15 mouse cellular contexts compared by ENCODE assay signal in the genomic region with DNA sequence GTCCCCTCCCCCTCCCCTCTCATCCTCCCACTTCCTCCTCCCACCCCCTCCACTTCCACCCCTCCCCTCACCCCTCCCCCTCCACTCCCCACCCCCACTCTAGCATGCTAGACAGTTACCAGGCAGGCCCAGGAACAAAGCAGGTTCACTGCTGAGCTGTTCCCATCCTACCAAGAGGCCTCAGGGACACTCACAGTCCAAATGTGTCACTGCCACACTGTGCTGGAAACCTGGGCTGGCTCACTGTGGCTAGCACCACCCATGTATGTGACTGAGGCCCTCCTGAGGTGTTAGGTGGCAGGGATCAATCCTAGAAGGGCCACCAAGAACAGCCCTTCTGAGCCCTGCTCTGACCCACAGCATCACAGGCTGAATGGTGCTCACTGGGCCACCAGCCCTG. TPM values are rescaled to one million over a fixed set of nuclear protein-coding genes. Genes with fewer than 3 reads are reported as not detected.
DNase-seq lines count a peak whose midpoint lies in the region; ATAC-seq and TF ChIP-seq lines count a peak whose summit lies in the region.
"Had no signal": no experiment of that assay in that cellular context is flagged by ENCODE, and none has a peak within 500 bp of the region (broad histone marks: within the 10 kb centered on the region; RNA-seq: fewer than 3 reads in every experiment).

No protein-coding gene starts in this region.

- no peaks in the 10 kb centered on the region for H3K27me3 ChIP-seq in heart, embryonic 13.5 days (replicated peaks)
- no peaks in the 10 kb centered on the region for H3K27me3 ChIP-seq in liver, embryonic 12.5 days (replicated peaks)
- no peaks in the 10 kb centered on the region for H3K27me3 ChIP-seq in liver, postnatal 0 days (ENCODE audit: insufficient read depth, low read length)
- H3K27me3 ChIP-seq in forebrain, embryonic 13.5 days, result no peaks in the 10 kb centered on the region
- H3K27me3 ChIP-seq: embryonic facial prominence, embryonic 13.5 days had no signal

- H3K27ac ChIP-seq in heart, embryonic 13.5 days (replicated peaks), result peak overlapping the region; percentile 81
- no peak overlapping the region for H3K27ac ChIP-seq in liver, embryonic 12.5 days
- H3K27ac ChIP-seq in liver, postnatal 0 days (ENCODE audit: low read depth), result no peak overlapping the region
- 0 out of 2 replicates have a peak overlapping the region, but pooled peaks have one; percentile 16 for H3K27ac ChIP-seq in forebrain, embryonic 13.5 days
- H3K27ac ChIP-seq: embryonic facial prominence, embryonic 13.5 days; gastrocnemius, adult 2 months had no signal

- H3K4me3 ChIP-seq in heart, embryonic 13.5 days, result no peak overlapping the region
- H3K4me3 ChIP-seq in liver, embryonic 12.5 days, result no peak overlapping the region
- H3K4me3 ChIP-seq in liver, postnatal 0 days (ENCODE audit: low read depth, low read length), result no peak overlapping the region
- no peak overlapping the region for H3K4me3 ChIP-seq in forebrain, embryonic 13.5 days
- H3K4me3 ChIP-seq: embryonic facial prominence, embryonic 13.5 days; gastrocnemius, adult 2 months; megakaryocyte, embryonic 14.5 days had no signal

- TF ChIP-seq EP300 in liver, postnatal 0 days (IDR thresholded peaks at IDR 0.05; ENCODE audit: low read depth), result no peak

- no peak for DNase-seq in heart, postnatal 14 days
- DNase-seq in liver, postnatal 0 days, result no peak
- peak; percentile 17 for DNase-seq in brain, embryonic 14.5 days (ENCODE audit: low read depth)
- DNase-seq: cerebellum, adult 11 months; cerebellum, postnatal 36 days; gastrocnemius, adult 2 months; kidney, adult 18-20 months; kidney, postnatal 4 days had no signal

- ATAC-seq in heart, embryonic 13.5 days (ENCODE audit: extremely low read depth, insufficient number of reproducible peaks, low FRiP score, low TSS enrichment), result no peak
- peak; percentile 13; the same call in 1 of the 2 replicates for ATAC-seq in liver, embryonic 12.5 days
- no peak for ATAC-seq in liver, postnatal 0 days
- no peak for ATAC-seq in forebrain, embryonic 13.5 days
- ATAC-seq in granulocyte monocyte progenitor cell, adult 5-6 weeks (replicated peaks; ENCODE audit: poor library complexity, severe bottlenecking), result no peak

- no peak overlapping the region for H3K4me2 ChIP-seq in heart, embryonic 13.5 days
- H3K4me2 ChIP-seq in liver, embryonic 12.5 days, result no peak overlapping the region
- no peak overlapping the region for H3K4me2 ChIP-seq in liver, postnatal 0 days (ENCODE audit: low read depth, low read length)
- H3K4me2 ChIP-seq in forebrain, embryonic 13.5 days, result no peak overlapping the region
- H3K4me2 ChIP-seq: embryonic facial prominence, embryonic 13.5 days had no signal

- H3K9me3 ChIP-seq in heart, embryonic 13.5 days, result no peaks in the 10 kb centered on the region
- no peaks in the 10 kb centered on the region for H3K9me3 ChIP-seq in liver, embryonic 12.5 days (replicated peaks)
- no peaks in the 10 kb centered on the region for H3K9me3 ChIP-seq in liver, postnatal 0 days (ENCODE audit: low read length)
- H3K9me3 ChIP-seq in forebrain, embryonic 13.5 days (replicated peaks), result no peaks in the 10 kb centered on the region
- H3K9me3 ChIP-seq: embryonic facial prominence, embryonic 13.5 days; G1E; megakaryocyte, embryonic 14.5 days had no signal

- H3K4me1 ChIP-seq in heart, embryonic 13.5 days, result peaks cover 95% of the 10 kb centered on the region
- peaks cover 32% of the 10 kb centered on the region for H3K4me1 ChIP-seq in liver, embryonic 12.5 days
- peaks cover 18% of the 10 kb centered on the region for H3K4me1 ChIP-seq in liver, postnatal 0 days (ENCODE audit: insufficient read depth)
- peaks cover 33% of the 10 kb centered on the region for H3K4me1 ChIP-seq in forebrain, embryonic 13.5 days

- H3K9ac ChIP-seq in heart, embryonic 13.5 days, result peak overlapping the region; percentile 58
- H3K9ac ChIP-seq in liver, embryonic 12.5 days, result no peak overlapping the region
- no peak overlapping the region for H3K9ac ChIP-seq in liver, postnatal 0 days (replicated peaks)
- H3K9ac ChIP-seq in forebrain, embryonic 13.5 days, result no peak overlapping the region
- H3K9ac ChIP-seq: embryonic facial prominence, embryonic 13.5 days had no signal

- H3K36me3 ChIP-seq in heart, embryonic 13.5 days, result peaks cover 50% of the 10 kb centered on the region
- peaks cover 15% of the 10 kb centered on the region for H3K36me3 ChIP-seq in liver, embryonic 12.5 days
- peaks cover 3% of the 10 kb centered on the region; the same call in 1 of the 2 replicates for H3K36me3 ChIP-seq in liver, postnatal 0 days (replicated peaks; ENCODE audit: insufficient read depth, low read length)
- peaks cover 31% of the 10 kb centered on the region for H3K36me3 ChIP-seq in forebrain, embryonic 13.5 days (ENCODE audit: poor library complexity, severe bottlenecking)

- no peak for TF ChIP-seq CTCF in liver, postnatal 0 days (IDR thresholded peaks at IDR 0.05; ENCODE audit: low read depth)
- TF ChIP-seq CTCF in brain, embryonic 14.5 days (IDR thresholded peaks at IDR 0.05; ENCODE audit: borderline replicate concordance, extremely low read depth, insufficient read depth, insufficient read length), result no peak

- no peak for TF ChIP-seq POLR2A in brain, embryonic 14.5 days (IDR thresholded peaks at IDR 0.05; ENCODE audit: borderline replicate concordance, extremely low read depth, insufficient read depth, insufficient read length, poor library complexity, severe bottlenecking)

- intact Hi-C loops in heart, postnatal 14 days (cut with DNase I), result no loop called here

RNA-seq across cellular contexts. Expression of gene 2310022B05Rik, which starts 14.9 kb away (rescaled TPM):
- polyA plus RNA-seq in heart, embryonic 13.5 days (2015; fragmentation: Nextera tagmentation; extraction: Ambion mirVana), result 37.8 TPM in 2 replicates
- 100 to 1,000 TPM in 1 of 2 experiments, 10 to 100 TPM in 1; 85.6 to 103 TPM for total RNA-seq in heart, postnatal 14 days (2021)
- 9.4 and 10.2 TPM in 2 replicates for polyA plus RNA-seq in liver, embryonic 12.5 days (2016; fragmentation: Nextera tagmentation; extraction: Ambion mirVana)
- polyA plus RNA-seq in liver, postnatal 0 days (2015; fragmentation: Nextera tagmentation; extraction: Ambion mirVana), result 4.1 and 4.2 TPM in 2 replicates
- 78.7 and 83.1 TPM in 2 replicates for polyA plus RNA-seq in brain, embryonic 14.5 days (2012; rRNA removed)
- 18.0 and 19.2 TPM in 2 replicates for polyA plus RNA-seq in forebrain, embryonic 13.5 days (2015; fragmentation: Nextera tagmentation; extraction: Ambion mirVana)
- total RNA-seq in granulocyte monocyte progenitor cell, adult 5-6 weeks (2014; fragmentation: Nextera tagmentation), result 9.6 and 10.7 TPM in 2 replicates
- 1.2 and 1.4 TPM in 2 replicates for total RNA-seq in granulocyte monocyte progenitor cell, adult 5-6 weeks (2017)

Comparison
In these comparisons a context has a peak if more than half of its experiments do, and no peak if none do; other contexts are left out.
1. H3K27ac ChIP-seq: peak in heart, embryonic 13.5 days (single experiment) and forebrain, embryonic 13.5 days (single experiment); none in liver, embryonic 12.5 days (single experiment) and liver, postnatal 0 days (single experiment).